Mouse (Mus musculus) midbrain, embryonic 15.5 days (tissue): ENCODE measurements at regions not wholly inside any gene's neighbourhood (a gene's known extent, or its start where the extent isn't known, plus 50 kb on each side); places are given as distances from the start of the nearest gene placed in this dataset.

Experiments
- ATAC-seq: fragments of 200-750 bp; cut with Nextera tagmentation; replicated peaks from 2 replicates; pipeline ENCODE4 v1.8.0; 2017; ENCODE audit warnings: moderate TSS enrichment
- H3K27ac ChIP-seq: fragments of 300-500 bp; sonication (generic); 2 replicates; pipeline ENCODE4 v1.5.1; 2015; ENCODE audit warnings: mild to moderate bottlenecking, inconsistent platforms
- H3K27me3 ChIP-seq: fragments of 300-500 bp; sonication (generic); replicated peaks from 2 replicates; pipeline ENCODE4 v1.6.1; 2015; ENCODE audit warnings: inconsistent platforms
- H3K36me3 ChIP-seq: fragments of 300-500 bp; sonication (generic); replicated peaks from 2 replicates; pipeline ENCODE4 v1.6.1; 2015; ENCODE audit warnings: inconsistent platforms
- H3K4me1 ChIP-seq: fragments of 300-500 bp; sonication (generic); 2 replicates; pipeline ENCODE4 v1.6.1; 2015; ENCODE audit warnings: inconsistent platforms
- H3K4me2 ChIP-seq: fragments of 300-500 bp; sonication (generic); 2 replicates; pipeline ENCODE4 v1.6.1; 2015; ENCODE audit warnings: inconsistent platforms, mild to moderate bottlenecking, moderate library complexity
- H3K4me3 ChIP-seq: fragments of 300-500 bp; sonication (generic); 2 replicates; pipeline ENCODE4 v1.5.1; 2015; ENCODE audit warnings: mild to moderate bottlenecking, inconsistent platforms
- H3K9ac ChIP-seq: fragments of 300-500 bp; sonication (generic); 2 replicates; pipeline ENCODE4 v1.6.1; 2015; ENCODE audit warnings: mild to moderate bottlenecking, inconsistent platforms
- H3K9me3 ChIP-seq: fragments of 300-500 bp; sonication (generic); 2 replicates; pipeline ENCODE4 v1.6.1; 2016; ENCODE audit warnings: inconsistent platforms
- WGBS: fragments of 180-500 bp; shearing (Covaris S2); methylation state at CpG from one replicate; pipeline ENCODE4 v1.1.7; 2015; ENCODE audit warnings: mixed read lengths; 5-methylcytosine and 5-hydroxymethylcytosine counted together

DNA sequence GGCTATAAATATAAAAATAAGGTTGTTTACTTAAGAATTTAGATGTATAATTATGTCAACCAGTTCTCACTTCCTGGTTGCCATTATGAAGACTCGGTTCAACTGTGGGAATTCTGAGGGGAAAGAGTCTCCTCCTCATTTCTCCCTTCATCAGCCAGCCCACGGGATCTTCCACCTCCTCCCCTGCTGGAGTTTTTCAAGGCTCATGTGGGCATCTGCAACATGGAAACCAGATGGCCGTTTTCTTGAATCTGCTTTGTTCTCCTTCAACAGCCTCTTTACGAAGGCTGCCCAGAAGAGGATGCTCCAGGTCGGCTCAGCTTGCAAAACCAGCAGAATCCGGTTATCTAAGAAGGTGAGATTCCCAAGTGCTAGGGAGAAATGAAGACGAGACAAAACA is 269.0 kb upstream of the Pfn2 start:
- H3K27ac ChIP-seq, result no peak overlapping the region
- 85% methylated on average over 7 of the region's 7 CpGs for WGBS
- H3K4me3 ChIP-seq, result no peak overlapping the region
- no peak overlapping the region for H3K9ac ChIP-seq
- no peaks in the 10 kb centered on the region for H3K27me3 ChIP-seq
- no peaks in the 10 kb centered on the region for H3K36me3 ChIP-seq
- no peak for ATAC-seq
- H3K4me2 ChIP-seq, result no peak overlapping the region
- no peaks in the 10 kb centered on the region for H3K9me3 ChIP-seq
- H3K4me1 ChIP-seq, result no peaks in the 10 kb centered on the region

DNA sequence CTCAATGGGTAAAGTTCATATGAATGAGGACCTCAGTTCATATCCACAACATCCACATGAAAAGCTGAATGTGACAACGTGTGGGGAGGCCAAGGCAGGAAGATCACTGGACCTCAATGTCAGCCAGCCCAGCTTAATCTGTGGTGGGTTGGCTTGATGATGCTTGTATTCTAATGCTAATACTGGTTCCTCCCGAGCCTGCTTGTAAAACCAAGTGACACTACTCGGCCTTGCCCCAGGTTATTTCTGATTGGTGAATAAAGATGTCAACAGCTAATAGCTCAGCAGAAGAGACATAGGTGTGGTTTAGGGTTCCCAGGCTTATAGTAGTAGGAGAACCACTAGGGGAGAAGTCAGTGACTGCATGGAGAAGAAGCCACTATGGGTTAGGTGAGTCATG is 272.2 kb upstream of the Pfn2 start:
- H3K9me3 ChIP-seq, result no peaks in the 10 kb centered on the region
- H3K9ac ChIP-seq, result no peak overlapping the region
- H3K4me3 ChIP-seq, result no peak overlapping the region
- no peak overlapping the region for H3K4me2 ChIP-seq
- H3K27me3 ChIP-seq, result no peaks in the 10 kb centered on the region
- H3K36me3 ChIP-seq, result no peaks in the 10 kb centered on the region
- WGBS, result 50% methylated on average over 3 of the region's 3 CpGs
- no peak for ATAC-seq
- no peak overlapping the region for H3K27ac ChIP-seq
- peaks cover 3% of the 10 kb centered on the region; the same call in 1 of the 2 replicates for H3K4me1 ChIP-seq

DNA sequence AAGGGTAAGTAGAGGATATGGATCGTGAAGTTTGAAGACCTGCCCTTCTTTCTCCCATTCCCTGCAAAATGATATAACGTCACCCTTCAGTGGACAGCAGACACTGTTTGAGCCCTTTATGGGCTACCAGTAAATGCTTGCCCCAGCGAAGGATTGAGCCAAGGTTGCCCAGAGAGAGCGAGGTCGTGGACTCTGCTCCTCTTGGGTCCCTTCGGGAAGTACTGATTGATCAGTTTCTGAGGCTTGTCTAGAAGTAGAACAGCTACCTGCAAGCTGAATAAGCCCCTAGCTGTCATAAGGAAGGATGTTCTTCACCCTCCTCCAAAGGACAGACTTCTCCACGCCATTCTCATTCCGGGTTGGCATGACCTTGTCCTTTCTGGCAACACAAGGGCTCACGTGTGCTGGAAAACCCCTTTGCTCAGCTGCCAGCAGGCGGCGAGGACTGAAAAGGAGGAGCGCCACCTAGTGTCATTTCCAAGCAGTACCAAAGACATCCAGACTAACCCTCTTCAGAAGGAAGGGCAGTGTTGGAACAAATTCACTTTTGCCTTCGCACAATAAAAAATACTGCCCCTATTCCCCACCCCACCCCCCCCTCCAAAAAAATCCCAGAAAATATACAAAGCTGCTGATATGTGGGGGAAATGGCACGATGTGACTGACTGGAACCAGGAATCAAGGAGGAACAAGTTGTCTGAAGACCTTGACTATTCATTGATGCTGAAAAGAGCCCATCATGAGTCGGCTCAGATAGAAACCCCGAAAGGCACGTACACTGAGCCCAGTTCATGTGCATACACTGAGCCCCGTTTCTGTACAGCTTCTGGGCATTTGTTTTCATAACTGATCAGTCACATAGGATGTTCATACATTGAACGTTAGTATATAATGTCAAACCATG is 274.8 kb upstream of the Pfn2 start:
- WGBS, result 47% methylated on average over 19 of the region's 19 CpGs
- H3K4me1 ChIP-seq, result peaks cover 3% of the 10 kb centered on the region; the same call in 1 of the 2 replicates
- H3K9me3 ChIP-seq, result no peaks in the 10 kb centered on the region
- no peaks in the 10 kb centered on the region for H3K27me3 ChIP-seq
- H3K9ac ChIP-seq, result no peak overlapping the region
- H3K36me3 ChIP-seq, result no peaks in the 10 kb centered on the region
- H3K27ac ChIP-seq, result no peak overlapping the region
- H3K4me3 ChIP-seq, result no peak overlapping the region
- ATAC-seq, result peak; percentile 96
- peak overlapping the region; percentile 23; the same call in 1 of the 2 replicates for H3K4me2 ChIP-seq

DNA sequence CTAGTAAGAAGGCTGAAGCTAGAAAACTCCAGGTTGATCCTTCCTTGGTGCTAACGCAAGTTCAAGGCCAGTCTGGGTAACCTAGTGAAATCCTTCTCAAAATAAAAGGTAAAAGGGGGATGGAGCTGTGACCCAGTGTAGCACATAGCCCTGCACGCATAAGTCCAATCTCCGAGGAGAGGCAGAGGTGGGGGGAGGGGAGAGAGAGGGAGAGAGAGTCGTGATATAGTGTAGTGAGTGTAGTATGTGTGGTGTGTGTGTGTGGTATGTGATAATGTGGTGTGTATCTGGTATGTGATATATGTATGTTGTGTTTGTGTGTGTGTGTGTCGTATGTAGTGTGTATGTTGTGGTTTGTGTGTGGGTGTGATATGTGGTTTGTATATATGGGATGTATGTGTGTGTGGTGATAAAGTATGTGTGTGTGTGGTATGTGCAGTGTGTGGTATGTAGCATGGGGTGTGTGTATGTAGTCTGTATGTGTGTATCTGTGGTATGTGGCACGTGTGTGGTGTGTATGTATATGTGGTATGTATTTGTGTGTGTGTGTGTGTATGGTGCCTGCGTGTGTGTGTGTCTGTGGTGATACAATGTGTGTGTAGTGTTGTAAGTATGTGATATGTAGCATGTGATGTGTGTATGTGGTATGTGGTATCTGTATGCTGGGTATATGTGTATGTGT is 275.7 kb upstream of the Pfn2 start:
- H3K9ac ChIP-seq, result no peak overlapping the region
- peak; percentile 54; the same call in 1 of the 2 replicates for ATAC-seq
- no peaks in the 10 kb centered on the region for H3K36me3 ChIP-seq
- H3K4me3 ChIP-seq, result no peak overlapping the region
- H3K27ac ChIP-seq, result no peak overlapping the region
- H3K4me2 ChIP-seq, result no peak overlapping the region
- peaks cover 3% of the 10 kb centered on the region; the same call in 1 of the 2 replicates for H3K4me1 ChIP-seq
- no peaks in the 10 kb centered on the region for H3K9me3 ChIP-seq
- 73% methylated on average over 7 of the region's 7 CpGs for WGBS
- H3K27me3 ChIP-seq, result no peaks in the 10 kb centered on the region

- WGBS, result 73% methylated on average over 1 of the region's 1 CpGs
- no peak for ATAC-seq
- no peaks in the 10 kb centered on the region for H3K9me3 ChIP-seq
Observed at GRCm38 (mm10) chr3:58124886-58125285, 277.0 kb upstream of the Pfn2 start.

GRCm38 (mm10) chr3:58126996-58127395 is 279.1 kb upstream of the Pfn2 start:
- peaks cover 3% of the 10 kb centered on the region; the same call in 1 of the 2 replicates for H3K4me1 ChIP-seq
- no peak for ATAC-seq

More at GRCm38 (mm10) chr3:58124886-58125285, 277.0 kb upstream of the Pfn2 start:
- H3K9ac ChIP-seq, result no peak overlapping the region
- no peaks in the 10 kb centered on the region for H3K27me3 ChIP-seq
- no peak overlapping the region for H3K4me2 ChIP-seq
- H3K4me3 ChIP-seq, result no peak overlapping the region
- no peaks in the 10 kb centered on the region for H3K36me3 ChIP-seq
- H3K4me1 ChIP-seq, result peaks cover 3% of the 10 kb centered on the region; the same call in 1 of the 2 replicates
- H3K27ac ChIP-seq, result no peak overlapping the region

GRCm38 (mm10) chr3:58128059-58128458 is 280.2 kb upstream of the Pfn2 start:
- no peak overlapping the region for H3K9ac ChIP-seq
- H3K9me3 ChIP-seq, result no peaks in the 10 kb centered on the region
- H3K27ac ChIP-seq, result no peak overlapping the region
- no peaks in the 10 kb centered on the region for H3K36me3 ChIP-seq
- H3K4me3 ChIP-seq, result no peak overlapping the region
- WGBS, result 38% methylated on average over 8 of the region's 8 CpGs
- ATAC-seq, result no peak
- H3K4me1 ChIP-seq, result no peaks in the 10 kb centered on the region
- no peaks in the 10 kb centered on the region for H3K27me3 ChIP-seq
- H3K4me2 ChIP-seq, result no peak overlapping the region

More at GRCm38 (mm10) chr3:58126996-58127395, 279.1 kb upstream of the Pfn2 start:
- no peaks in the 10 kb centered on the region for H3K9me3 ChIP-seq
- H3K27me3 ChIP-seq, result no peaks in the 10 kb centered on the region
- no peak overlapping the region for H3K27ac ChIP-seq
- H3K36me3 ChIP-seq, result no peaks in the 10 kb centered on the region
- no peak overlapping the region for H3K9ac ChIP-seq
- no peak overlapping the region for H3K4me2 ChIP-seq
- H3K4me3 ChIP-seq, result no peak overlapping the region

GRCm38 (mm10) chr3:58129358-58129903 is 281.6 kb upstream of the Pfn2 start:
- no peak overlapping the region for H3K4me3 ChIP-seq
- no peak overlapping the region for H3K27ac ChIP-seq
- no peaks in the 10 kb centered on the region for H3K4me1 ChIP-seq
- no peaks in the 10 kb centered on the region for H3K9me3 ChIP-seq
- H3K27me3 ChIP-seq, result no peaks in the 10 kb centered on the region
- no peaks in the 10 kb centered on the region for H3K36me3 ChIP-seq
- no peak overlapping the region for H3K9ac ChIP-seq
- no peak for ATAC-seq
- WGBS, result 67% methylated on average over 6 of the region's 6 CpGs
- H3K4me2 ChIP-seq, result no peak overlapping the region

DNA sequence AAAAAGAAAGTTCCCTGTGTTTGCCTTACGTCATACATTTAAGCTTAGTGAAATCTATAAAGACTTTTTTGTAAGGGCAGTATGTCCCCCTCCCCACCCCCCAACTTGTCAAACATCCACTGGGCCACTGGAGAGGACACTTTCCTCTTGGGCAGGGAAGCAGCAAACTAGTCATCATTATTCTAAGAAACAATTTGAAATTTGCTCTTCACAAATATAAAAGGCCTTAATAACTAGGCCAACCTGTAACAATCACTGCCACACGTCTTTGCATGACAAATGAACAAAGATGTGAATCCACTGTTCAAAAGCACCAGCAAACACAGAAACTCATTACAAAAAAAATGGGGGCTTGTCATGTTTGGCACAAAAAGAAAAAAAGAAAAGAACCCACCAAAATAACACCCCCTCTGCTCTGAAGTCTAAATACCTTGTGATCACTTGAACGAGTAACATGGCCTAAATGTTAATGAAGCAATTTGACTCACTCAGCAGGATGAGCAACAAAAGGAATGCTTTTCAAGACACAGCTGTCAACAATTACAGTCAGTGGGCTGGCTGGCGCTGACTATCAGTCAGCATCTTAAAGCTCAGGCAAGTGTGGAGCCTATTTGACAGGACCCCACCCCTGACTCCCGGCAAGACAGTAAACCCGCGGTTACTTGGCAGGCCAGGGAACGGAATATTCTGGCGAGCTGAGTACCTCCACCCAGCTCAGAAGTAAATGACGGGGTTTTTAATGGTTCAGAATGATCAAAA is 278.7 kb upstream of the Tsc22d2 start:
- Histone ChIP-seq H3K27ac (no peak overlapping the region), H3K9me3 (no peaks in the 10 kb centered on the region)

DNA sequence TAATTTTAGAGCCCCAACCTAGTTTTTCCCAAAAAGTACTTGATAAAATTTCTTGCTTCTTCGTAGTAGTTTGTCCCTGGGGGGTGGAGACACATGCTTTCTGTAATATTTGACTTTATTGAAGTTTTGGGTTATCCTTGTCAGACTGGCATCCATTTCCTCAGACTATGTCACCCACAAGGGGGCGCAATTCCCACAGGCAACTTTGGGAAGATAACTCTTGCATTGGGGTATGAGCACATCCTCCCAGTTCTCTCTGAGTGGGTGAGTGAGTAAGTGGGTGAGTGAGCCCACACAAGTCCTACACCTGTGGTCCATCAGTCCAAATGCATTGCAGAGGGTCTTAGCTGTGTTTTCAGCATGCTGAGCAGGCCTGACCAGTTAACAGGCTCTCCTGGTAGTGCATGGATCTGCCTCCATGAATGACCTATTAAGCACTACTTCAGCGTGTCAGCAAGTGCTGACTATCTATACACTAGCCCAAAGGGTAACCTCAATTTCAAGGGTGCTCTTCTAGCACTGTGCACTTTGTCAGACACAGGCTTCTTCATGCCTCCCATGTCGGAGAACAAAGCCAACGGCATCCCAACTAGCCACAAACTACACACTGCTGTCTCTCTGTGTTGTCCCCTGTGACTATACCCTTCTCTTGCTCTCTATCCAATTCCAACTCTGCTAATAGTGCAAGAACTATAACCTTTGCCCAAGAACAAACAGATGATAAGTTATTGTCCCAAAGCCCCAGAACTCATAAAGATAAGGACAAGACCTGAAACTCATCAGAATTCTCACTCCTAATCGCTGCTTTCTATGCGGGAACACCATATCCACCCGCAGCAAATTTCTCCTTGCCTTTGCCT is 275.6 kb upstream of the Tsc22d2 start:
- Histone ChIP-seq H3K27me3 (no peaks in the 10 kb centered on the region), H3K4me3 (no peak overlapping the region), H3K4me2 (no peak overlapping the region), H3K9me3 (no peaks in the 10 kb centered on the region), H3K27ac (no peak overlapping the region), H3K9ac (no peak overlapping the region), H3K4me1 (peaks cover 5% of the 10 kb centered on the region; the same call in 1 of the 2 replicates), H3K36me3 (no peaks in the 10 kb centered on the region)
- ATAC-seq, result no peak
- WGBS, result 74% methylated on average over 8 of the region's 8 CpGs

More for the DNA sequence above, 278.7 kb upstream of the Tsc22d2 start:
- H3K9ac ChIP-seq, result no peak overlapping the region
- no peak overlapping the region for H3K4me3 ChIP-seq
- 28% methylated on average over 10 of the region's 10 CpGs for WGBS
- H3K36me3 ChIP-seq, result no peaks in the 10 kb centered on the region
- H3K27me3 ChIP-seq, result no peaks in the 10 kb centered on the region
- H3K4me1 ChIP-seq, result peaks cover 5% of the 10 kb centered on the region; the same call in 1 of the 2 replicates
- no peak overlapping the region for H3K4me2 ChIP-seq
- peak; percentile 50; the same call in 1 of the 2 replicates for ATAC-seq

DNA sequence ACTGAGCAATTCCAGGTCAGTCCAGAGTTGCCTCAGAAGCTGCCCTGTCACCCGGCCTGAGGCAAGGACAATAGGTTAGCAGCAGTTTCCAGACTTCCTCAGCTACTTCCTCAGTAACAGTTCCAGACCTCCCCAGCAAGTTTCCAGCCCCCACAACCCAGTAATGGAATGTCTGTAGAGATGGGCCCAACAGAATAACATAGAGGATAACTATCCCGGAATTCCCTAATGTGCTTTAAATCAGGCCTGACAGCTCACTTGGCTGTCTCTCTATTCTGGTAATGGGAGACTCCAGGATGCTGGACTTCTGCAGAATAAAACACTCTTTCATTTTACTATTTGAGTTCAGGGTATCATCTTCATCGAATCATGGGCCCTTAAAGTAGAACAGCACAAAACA is 268.4 kb upstream of the Tsc22d2 start:
- no peak overlapping the region for H3K27ac ChIP-seq
- H3K36me3 ChIP-seq, result no peaks in the 10 kb centered on the region
- no peaks in the 10 kb centered on the region for H3K27me3 ChIP-seq
- no peak for ATAC-seq
- no peaks in the 10 kb centered on the region for H3K4me1 ChIP-seq
- no peaks in the 10 kb centered on the region for H3K9me3 ChIP-seq
- no peak overlapping the region for H3K4me3 ChIP-seq
- 77% methylated on average over 3 of the region's 3 CpGs for WGBS
- H3K4me2 ChIP-seq, result no peak overlapping the region
- H3K9ac ChIP-seq, result no peak overlapping the region
